In the genomic region with DNA sequence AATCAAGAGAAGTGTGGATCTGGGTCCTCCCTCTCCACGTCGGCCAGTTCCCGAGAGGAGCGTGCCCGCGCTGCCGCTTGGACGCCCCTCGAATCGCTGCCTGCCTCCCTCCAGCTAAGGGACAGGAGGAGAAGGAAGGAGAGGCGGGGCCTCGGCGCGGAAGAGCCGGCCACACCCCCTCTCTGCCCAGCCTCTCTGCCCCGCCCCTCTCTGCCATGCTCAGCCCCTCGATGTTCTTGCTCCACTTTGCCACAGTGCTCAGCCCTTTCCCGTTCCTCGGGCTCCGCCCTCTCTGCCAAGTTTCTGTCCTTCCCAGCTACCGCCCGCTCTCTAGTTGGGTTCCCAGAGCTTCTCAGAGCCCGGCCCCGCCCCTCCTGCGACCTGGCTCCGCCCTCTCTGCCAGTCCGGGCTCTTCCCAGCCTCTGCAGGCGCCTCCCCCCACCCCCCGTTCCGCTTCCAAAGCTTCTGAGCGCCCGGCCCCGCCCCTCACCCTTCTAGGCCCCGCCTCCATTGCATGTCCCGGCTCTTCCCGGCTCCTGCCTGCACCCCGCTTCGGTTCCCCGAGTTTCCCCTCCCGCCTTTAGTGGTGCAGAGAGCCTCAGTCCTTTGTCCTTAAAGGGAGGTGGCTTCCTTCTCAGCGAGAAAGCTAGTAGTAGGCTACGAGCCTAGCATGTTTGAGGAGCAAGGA, we compare ENCODE assay signal across 7 mouse cellular contexts. TPM values are rescaled to one million over a fixed set of nuclear protein-coding genes. Genes with fewer than 3 reads are reported as not detected.
DNase-seq lines count a peak whose midpoint lies in the region; ATAC-seq and TF ChIP-seq lines count a peak whose summit lies in the region.

A gene (minus strand): TSS at position 133 of the 688 bp plus-strand sequence.
A gene (plus strand): TSS at position 594 of the 688 bp plus-strand sequence.

- H3K9me3 ChIP-seq in intestine, postnatal 0 days (ENCODE audit: control insufficient read depth): no peaks in the 10 kb centered on the region
- 0 out of 2 replicates have a peak, but pooled peaks cover 2% of the 10 kb centered on the region for H3K9me3 ChIP-seq in midbrain, embryonic 12.5 days

- no peaks in the 10 kb centered on the region for H3K27me3 ChIP-seq in intestine, postnatal 0 days (replicated peaks; ENCODE audit: control insufficient read depth, insufficient read depth, low read length)
- no peaks in the 10 kb centered on the region for H3K27me3 ChIP-seq in midbrain, embryonic 12.5 days
- H3K27me3 ChIP-seq in small intestine, adult 2 months (ENCODE audit: control insufficient read depth, insufficient read depth, low read length): no peaks in the 10 kb centered on the region

- peak; percentile 99 for DNase-seq in adrenal gland, adult 8-10 months
- peak; percentile 100 for DNase-seq in embryo, embryonic 9.5 days (ENCODE audit: extremely low spot score)
- peak; percentile 95 to 98 for DNase-seq in gastrocnemius, postnatal 4 days (ENCODE audit: low spot score in 2 of 2)
- DNase-seq in left cerebral cortex, postnatal 4 days: peak; percentile 100

- H3K4me2 ChIP-seq in intestine, postnatal 0 days (replicated peaks; ENCODE audit: low read depth): peak within 1 kb of the TSS; percentile 95
- peak within 1 kb of the TSS; percentile 69 for H3K4me2 ChIP-seq in midbrain, embryonic 12.5 days (replicated peaks)

- H3K4me3 ChIP-seq in intestine, postnatal 0 days (ENCODE audit: low read depth, low read length): peak within 1 kb of the TSS; percentile 80
- H3K4me3 ChIP-seq in midbrain, embryonic 12.5 days: peak within 1 kb of the TSS; percentile 68
- H3K4me3 ChIP-seq in small intestine, adult 2 months (ENCODE audit: low read depth, low read length): peak within 1 kb of the TSS; percentile 92

- H3K4me1 ChIP-seq in intestine, postnatal 0 days (replicated peaks; ENCODE audit: control insufficient read depth, insufficient read depth, low read length): peaks cover 3% of the 10 kb centered on the region
- H3K4me1 ChIP-seq in midbrain, embryonic 12.5 days: peaks cover 15% of the 10 kb centered on the region
- H3K4me1 ChIP-seq in small intestine, adult 2 months (ENCODE audit: control insufficient read depth, insufficient read depth, insufficient read length, low read length): no peaks in the 10 kb centered on the region

- TF ChIP-seq POLR2A in small intestine, adult 2 months (IDR thresholded peaks at IDR 0.05; ENCODE audit: low read depth, low read length): peak; percentile 63

- H3K27ac ChIP-seq in intestine, postnatal 0 days (ENCODE audit: low read depth, low read length): peak within 1 kb of the TSS; percentile 77
- peak within 1 kb of the TSS; percentile 92 for H3K27ac ChIP-seq in midbrain, embryonic 12.5 days (replicated peaks)
- peak within 1 kb of the TSS; percentile 68 for H3K27ac ChIP-seq in small intestine, adult 2 months (ENCODE audit: insufficient read depth, low read depth, low read length)

- peak; percentile 100 for ATAC-seq in intestine, postnatal 0 days
- ATAC-seq in midbrain, embryonic 12.5 days (ENCODE audit: low FRiP score, low read depth): peak; percentile 98

- H3K36me3 ChIP-seq in intestine, postnatal 0 days (ENCODE audit: control insufficient read depth, insufficient read depth): no peaks in the 10 kb centered on the region
- 0 out of 2 replicates have a peak, but pooled peaks cover 11% of the 10 kb centered on the region for H3K36me3 ChIP-seq in midbrain, embryonic 12.5 days
- H3K36me3 ChIP-seq in small intestine, adult 2 months (ENCODE audit: control insufficient read depth, insufficient read depth, low read length): 0 out of 2 replicates have a peak, but pooled peaks cover 2% of the 10 kb centered on the region

- intact Hi-C loops in left cerebral cortex, postnatal 4 days (cut with DNase I): no loop called here

- TF ChIP-seq CTCF in intestine, postnatal 0 days (IDR thresholded peaks at IDR 0.05; ENCODE audit: low read depth): no peak
- TF ChIP-seq CTCF in small intestine, adult 2 months (IDR thresholded peaks at IDR 0.05; ENCODE audit: extremely low read depth, insufficient read length, insufficient replicate concordance, low read depth, low read length): no peak

- under 1% methylated on average over 42 of the region's 42 CpGs for WGBS in intestine, postnatal 0 days
- under 1% methylated on average over 39 of the region's 42 CpGs for WGBS in midbrain, embryonic 12.5 days
- WGBS in small intestine, adult 2 months: under 1% methylated on average over 40 of the region's 42 CpGs

- H3K9ac ChIP-seq in intestine, postnatal 0 days (ENCODE audit: low read depth, low read length): peak within 1 kb of the TSS; percentile 58
- H3K9ac ChIP-seq in midbrain, embryonic 12.5 days (replicated peaks): peak within 1 kb of the TSS; percentile 73

RNA-seq across cellular contexts. Expression of the first gene that starts in this region (rescaled TPM):
- total RNA-seq in adrenal gland, adult 8-10 months (2022): 10 to 100 TPM; 26.5 to 32.4 (median 28.1) TPM
- total RNA-seq in gastrocnemius, postnatal 4 days (2021): 10 to 100 TPM; 16.8 to 19.1 TPM
- 20.0 and 20.3 TPM in 2 replicates for polyA plus RNA-seq in intestine, postnatal 0 days (2015; fragmentation: Nextera tagmentation; extraction: Ambion mirVana)
- 10 to 100 TPM; 55.8 to 55.9 TPM for total RNA-seq in left cerebral cortex, postnatal 4 days (2021)
- polyA plus RNA-seq in midbrain, embryonic 12.5 days (2016; fragmentation: Nextera tagmentation; extraction: Ambion mirVana): 86.2 and 87.9 TPM in 2 replicates
- 7.9 and 15.5 TPM in 2 replicates for polyA plus RNA-seq in small intestine, adult 2 months (2012; rRNA removed)

RNA-seq across cellular contexts. Expression of the second gene that starts in this region (rescaled TPM):
- not detected for total RNA-seq in adrenal gland, adult 8-10 months (2022)
- total RNA-seq in gastrocnemius, postnatal 4 days (2021): under 1 TPM; 0.22 to 0.29 TPM
- 0.12 and 0.31 TPM in 2 replicates for polyA plus RNA-seq in intestine, postnatal 0 days (2015; fragmentation: Nextera tagmentation; extraction: Ambion mirVana)
- under 1 TPM; 0.40 to 0.84 TPM for total RNA-seq in left cerebral cortex, postnatal 4 days (2021)
- polyA plus RNA-seq in midbrain, embryonic 12.5 days (2016; fragmentation: Nextera tagmentation; extraction: Ambion mirVana): 1.0 TPM in 2 replicates
- polyA plus RNA-seq in small intestine, adult 2 months (2012; rRNA removed): not detected in 2 replicates

Comparison
In these comparisons a context has a peak if more than half of its experiments do, and no peak if none do; other contexts are left out.
1. Peak in every context shown above with its lines: DNase-seq, ATAC-seq, H3K4me3 ChIP-seq and H3K27ac ChIP-seq.